ENCODE assay signal across 13 mouse cellular contexts in the genomic region with DNA sequence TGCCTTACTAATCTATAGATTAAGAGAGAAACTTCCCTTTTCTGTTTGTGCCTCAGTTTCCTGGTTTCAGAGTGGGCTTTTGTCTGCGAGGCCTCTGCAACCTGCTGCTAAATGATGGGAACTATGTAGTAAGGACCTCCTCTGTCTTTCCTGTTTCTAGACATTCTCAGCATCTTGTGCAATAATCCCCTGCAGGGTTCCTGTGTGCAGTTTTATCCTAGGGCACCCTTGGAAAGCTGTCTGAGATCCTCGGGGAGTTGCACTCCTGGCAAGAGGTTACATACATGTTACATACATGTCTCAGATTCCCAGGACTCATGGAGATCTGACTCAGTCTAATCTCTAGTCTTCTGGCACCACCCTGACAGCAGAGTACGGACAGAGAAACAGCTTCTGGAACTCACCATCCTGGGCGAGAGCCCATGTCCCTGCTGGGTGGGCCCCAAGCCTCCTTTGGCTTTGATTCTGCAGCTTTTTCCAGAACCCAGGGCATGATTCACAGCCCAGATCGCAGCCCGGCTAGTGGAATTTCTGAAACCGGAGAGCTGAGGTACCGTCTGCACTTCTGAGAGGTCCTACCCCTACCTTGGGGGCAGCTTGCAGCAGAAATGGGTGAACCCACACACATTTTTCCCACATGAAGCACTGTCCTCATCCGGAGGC. TPM values are rescaled to one million over a fixed set of nuclear protein-coding genes. Genes with fewer than 3 reads are reported as not detected.
A peak's percentile ranks its signal among the peaks of the same experiment; 100 is the strongest.
DNase-seq lines count a peak whose midpoint lies in the region; ATAC-seq and TF ChIP-seq lines count a peak whose summit lies in the region.
"Had no signal": no experiment of that assay in that cellular context is flagged by ENCODE, and none has a peak within 500 bp of the region (broad histone marks: within the 10 kb centered on the region; RNA-seq: fewer than 3 reads in every experiment).

No protein-coding gene starts in this region.

- intact Hi-C loops in heart, adult 2 months (cut with DNase I), result no loop called here

- 56% methylated on average over 9 of the region's 9 CpGs for WGBS in lung, postnatal 0 days
- 70% methylated on average over 9 of the region's 9 CpGs for WGBS in lung, adult 2 months
- WGBS in heart, adult 2 months, result 66% methylated on average over 9 of the region's 9 CpGs

- no peaks in the 10 kb centered on the region for H3K27me3 ChIP-seq in lung, postnatal 0 days (replicated peaks; ENCODE audit: insufficient read depth, low read length)
- H3K27me3 ChIP-seq in heart, adult 2 months (ENCODE audit: control insufficient read depth, insufficient read depth, low read length), result no peaks in the 10 kb centered on the region
- H3K27me3 ChIP-seq: heart, embryonic 15.5 days; neural tube, embryonic 15.5 days had no signal

- DNase-seq in cerebellum, postnatal 25 days, result peak; percentile 26 to 52
- DNase-seq in cerebellum, adult 8-10 months, result no peak
- DNase-seq in lung, postnatal 0 days (ENCODE audit: low spot score), result peak; percentile 12
- DNase-seq in lung, adult 2 months, result no peak
- DNase-seq in heart, adult 2 months, result peak; percentile 55 to 61
- peak; percentile 33 for DNase-seq in skeletal muscle tissue, adult 2 months (ENCODE audit: low read depth, low spot score)
- no peak for DNase-seq in spleen, postnatal 14 days (ENCODE audit: low spot score in 2 of 2)
- DNase-seq in testis, postnatal 14 days (ENCODE audit: low spot score), result no peak
- DNase-seq: adrenal gland, postnatal 14 days; spleen, adult 18-20 months had no signal

- no peaks in the 10 kb centered on the region for H3K79me2 ChIP-seq in heart, adult 2 months (replicated peaks; ENCODE audit: control insufficient read depth, insufficient read depth, low read length)

- no peak overlapping the region for H3K4me2 ChIP-seq in lung, postnatal 0 days (replicated peaks; ENCODE audit: low read depth, low read length)
- H3K4me2 ChIP-seq: heart, embryonic 15.5 days; lung, embryonic 14.5 days; neural tube, embryonic 15.5 days had no signal

- TF ChIP-seq CTCF in lung, postnatal 0 days (IDR thresholded peaks at IDR 0.05), result no peak
- TF ChIP-seq CTCF in lung, adult 2 months (IDR thresholded peaks at IDR 0.05; ENCODE audit: insufficient read depth, low read length), result no peak
- TF ChIP-seq CTCF in heart, adult 2 months (IDR thresholded peaks at IDR 0.05), result no peak

- no peaks in the 10 kb centered on the region for H3K4me1 ChIP-seq in lung, postnatal 0 days (ENCODE audit: insufficient read depth, low read depth, low read length)
- no peaks in the 10 kb centered on the region; the same call in 1 of the 2 replicates for H3K4me1 ChIP-seq in lung, adult 2 months (ENCODE audit: control insufficient read depth, insufficient read depth, low read length)
- no peaks in the 10 kb centered on the region; the same call in 1 of the 2 replicates for H3K4me1 ChIP-seq in heart, adult 2 months (ENCODE audit: control insufficient read depth, insufficient read depth, low read length)

- no peak for ATAC-seq in lung, postnatal 0 days

- H3K9ac ChIP-seq in lung, postnatal 0 days (replicated peaks; ENCODE audit: low read depth), result no peak overlapping the region
- H3K9ac ChIP-seq in heart, adult 2 months (ENCODE audit: low read depth, low read length), result no peak overlapping the region
- H3K9ac ChIP-seq: heart, embryonic 15.5 days; lung, embryonic 14.5 days; neural tube, embryonic 15.5 days had no signal

- no peaks in the 10 kb centered on the region for H3K9me3 ChIP-seq in lung, postnatal 0 days (ENCODE audit: low read length)
- H3K9me3 ChIP-seq: heart, embryonic 15.5 days; neural tube, embryonic 15.5 days had no signal

- no peak overlapping the region for H3K4me3 ChIP-seq in lung, postnatal 0 days (ENCODE audit: low read depth, low read length)
- H3K4me3 ChIP-seq in lung, adult 2 months (replicated peaks; ENCODE audit: extremely low read depth, low read depth, low read length), result no peak overlapping the region
- no peak overlapping the region for H3K4me3 ChIP-seq in heart, adult 2 months
- H3K4me3 ChIP-seq: heart, embryonic 15.5 days; neural tube, embryonic 15.5 days had no signal

- TF ChIP-seq EP300 in lung, postnatal 0 days (IDR thresholded peaks at IDR 0.05), result no peak
- no peak for TF ChIP-seq EP300 in heart, adult 2 months (IDR thresholded peaks at IDR 0.05; ENCODE audit: insufficient read depth, low read depth, low read length)

- H3K36me3 ChIP-seq in lung, postnatal 0 days (ENCODE audit: insufficient read depth, low read length), result no peaks in the 10 kb centered on the region
- no peaks in the 10 kb centered on the region for H3K36me3 ChIP-seq in heart, adult 2 months (ENCODE audit: control insufficient read depth, insufficient read depth, low read length)
- H3K36me3 ChIP-seq: heart, embryonic 15.5 days; neural tube, embryonic 15.5 days had no signal

- no peak overlapping the region for H3K27ac ChIP-seq in lung, postnatal 0 days (ENCODE audit: low read length)
- no peak overlapping the region for H3K27ac ChIP-seq in heart, adult 2 months
- H3K27ac ChIP-seq: heart, embryonic 15.5 days; neural tube, embryonic 15.5 days had no signal

- no peak for TF ChIP-seq POLR2A in lung, adult 2 months (IDR thresholded peaks at IDR 0.05; ENCODE audit: borderline replicate concordance, extremely low read depth, low read depth, low read length)
- TF ChIP-seq POLR2A in heart, adult 2 months (IDR thresholded peaks at IDR 0.05; ENCODE audit: insufficient read depth, low read depth, low read length), result no peak

RNA-seq across cellular contexts. Expression of a gene that starts 24.5 kb away (rescaled TPM):
- 47.7 and 50.7 TPM in 2 replicates for polyA plus RNA-seq in lung, postnatal 0 days (2015; fragmentation: Nextera tagmentation; extraction: Ambion mirVana)
- polyA plus RNA-seq in lung, adult 2 months (2012; rRNA removed), result 18.5 and 18.8 TPM in 2 replicates
- 10 to 100 TPM; 16.0 to 22.9 TPM for total RNA-seq in heart, adult 2 months (2021)
- 15.7 and 17.2 TPM in 2 replicates for polyA plus RNA-seq in heart, adult 2 months (2012; rRNA removed)

Comparison
In these comparisons a context has a peak if more than half of its experiments do, and no peak if none do; other contexts are left out.
1. DNase-seq: peak in cerebellum, postnatal 25 days (2 of 2), lung, postnatal 0 days (single experiment), heart, adult 2 months (2 of 2) and skeletal muscle tissue, adult 2 months (single experiment); none in cerebellum, adult 8-10 months (single experiment), lung, adult 2 months (single experiment), spleen, postnatal 14 days (0 of 2) and testis, postnatal 14 days (single experiment).